Mouse (Mus musculus): ENCODE measurements around the gene Fzd5. TPM values are rescaled to one million over a fixed set of nuclear protein-coding genes. Genes with fewer than 3 reads are reported as not detected.

Gene Fzd5
- 2.1 and 2.4 TPM in 2 replicates for polyA plus RNA-seq (2015; fragmentation: Nextera tagmentation; extraction: Ambion mirVana)

- H3K27ac ChIP-seq (ENCODE audit: low read length): peak within 1 kb of the TSS; percentile 81
- WGBS: under 1% methylated on average over 60 of the region's 73 CpGs
- peak; percentile 96 for ATAC-seq (ENCODE audit: low FRiP score, low TSS enrichment)
These were observed at the start of gene Fzd5 for GRCm38 (mm10) chr1:64737502-64738179. Fzd5 (minus strand) TSS chr1:64737751.

GRCm38 (mm10) chr1:64779863-64780262 lies 42.3 kb upstream of the Fzd5 start:
- H3K9me3 ChIP-seq (ENCODE audit: low read length): no peaks in the 10 kb centered on the region
- H3K4me1 ChIP-seq (ENCODE audit: insufficient read depth, low read length): no peaks in the 10 kb centered on the region
- ATAC-seq (ENCODE audit: low FRiP score, low TSS enrichment): no peak
- H3K4me2 ChIP-seq (replicated peaks; ENCODE audit: low read depth, low read length): no peak overlapping the region
- H3K4me3 ChIP-seq (ENCODE audit: low read length): no peak overlapping the region
- 72% methylated on average over 12 of the region's 12 CpGs for WGBS
- H3K36me3 ChIP-seq (ENCODE audit: insufficient read depth, low read length): no peaks in the 10 kb centered on the region
- H3K9ac ChIP-seq (replicated peaks; ENCODE audit: low read length): no peak overlapping the region
- no peaks in the 10 kb centered on the region for H3K27me3 ChIP-seq (ENCODE audit: insufficient read depth, low read length)
- H3K27ac ChIP-seq (ENCODE audit: low read length): no peak overlapping the region

More at GRCm38 (mm10) chr1:64737502-64738179, at the start of gene Fzd5:
- H3K36me3 ChIP-seq (ENCODE audit: insufficient read depth, low read length): no peaks in the 10 kb centered on the region
- peak within 1 kb of the TSS; percentile 95 for H3K4me2 ChIP-seq (replicated peaks; ENCODE audit: low read depth, low read length)
- peak within 1 kb of the TSS; percentile 81 for H3K9ac ChIP-seq (replicated peaks; ENCODE audit: low read length)
- no peaks in the 10 kb centered on the region for H3K9me3 ChIP-seq (ENCODE audit: low read length)
- peaks cover 44% of the 10 kb centered on the region for H3K4me1 ChIP-seq (ENCODE audit: insufficient read depth, low read length)
- peaks cover 21% of the 10 kb centered on the region for H3K27me3 ChIP-seq (ENCODE audit: insufficient read depth, low read length)
- H3K4me3 ChIP-seq (ENCODE audit: low read length): peak within 1 kb of the TSS; percentile 74

- no peak overlapping the region for H3K9ac ChIP-seq (replicated peaks; ENCODE audit: low read length)
- H3K4me3 ChIP-seq (ENCODE audit: low read length): no peak overlapping the region
- 75% methylated on average over 5 of the region's 5 CpGs for WGBS
- no peaks in the 10 kb centered on the region for H3K27me3 ChIP-seq (ENCODE audit: insufficient read depth, low read length)
- no peak overlapping the region for H3K4me2 ChIP-seq (replicated peaks; ENCODE audit: low read depth, low read length)
- no peak overlapping the region for H3K27ac ChIP-seq (ENCODE audit: low read length)
- H3K4me1 ChIP-seq (ENCODE audit: insufficient read depth, low read length): no peaks in the 10 kb centered on the region
- H3K36me3 ChIP-seq (ENCODE audit: insufficient read depth, low read length): no peaks in the 10 kb centered on the region
- no peak for ATAC-seq (ENCODE audit: low FRiP score, low TSS enrichment)
- H3K9me3 ChIP-seq (ENCODE audit: low read length): no peaks in the 10 kb centered on the region
These were observed 41.9 kb upstream of the Fzd5 start for GRCm38 (mm10) chr1:64779415-64779814.

GRCm38 (mm10) chr1:64773305-64773704 lies 35.8 kb upstream of the Fzd5 start:
- 77% methylated on average over 4 of the region's 4 CpGs for WGBS
- Histone ChIP-seq H3K27ac (ENCODE audit: low read length) (no peak overlapping the region), H3K36me3 (ENCODE audit: insufficient read depth, low read length) (no peaks in the 10 kb centered on the region), H3K4me3 (ENCODE audit: low read length) (no peak overlapping the region), H3K4me1 (ENCODE audit: insufficient read depth, low read length) (peaks cover 4% of the 10 kb centered on the region), H3K9ac (replicated peaks; ENCODE audit: low read length) (no peak overlapping the region), H3K27me3 (ENCODE audit: insufficient read depth, low read length) (no peaks in the 10 kb centered on the region), H3K9me3 (ENCODE audit: low read length) (no peaks in the 10 kb centered on the region), H3K4me2 (replicated peaks; ENCODE audit: low read depth, low read length) (no peak overlapping the region)
- no peak for ATAC-seq (ENCODE audit: low FRiP score, low TSS enrichment)

GRCm38 (mm10) chr1:64770169-64770568 lies 32.6 kb upstream of the Fzd5 start:
- H3K36me3 ChIP-seq (ENCODE audit: insufficient read depth, low read length): no peaks in the 10 kb centered on the region
- H3K4me1 ChIP-seq (ENCODE audit: insufficient read depth, low read length): peaks cover 4% of the 10 kb centered on the region
- no peak overlapping the region for H3K4me3 ChIP-seq (ENCODE audit: low read length)
- WGBS: 15% methylated on average over 6 of the region's 6 CpGs
- H3K27me3 ChIP-seq (ENCODE audit: insufficient read depth, low read length): no peaks in the 10 kb centered on the region
- 0 out of 2 replicates have a peak, but pooled peaks have one; percentile 27 for ATAC-seq (ENCODE audit: low FRiP score, low TSS enrichment)
- no peaks in the 10 kb centered on the region for H3K9me3 ChIP-seq (ENCODE audit: low read length)
- H3K4me2 ChIP-seq (replicated peaks; ENCODE audit: low read depth, low read length): no peak overlapping the region
- H3K9ac ChIP-seq (replicated peaks; ENCODE audit: low read length): no peak overlapping the region
- no peak overlapping the region for H3K27ac ChIP-seq (ENCODE audit: low read length)

- no peaks in the 10 kb centered on the region for H3K27me3 ChIP-seq (ENCODE audit: insufficient read depth, low read length)
- 83% methylated on average over 4 of the region's 4 CpGs for WGBS
- no peak for ATAC-seq (ENCODE audit: low FRiP score, low TSS enrichment)
These were observed 24.1 kb upstream of the Fzd5 start for GRCm38 (mm10) chr1:64761646-64762045.

GRCm38 (mm10) chr1:64757766-64758165 lies 20.2 kb upstream of the Fzd5 start:
- H3K27ac ChIP-seq (ENCODE audit: low read length): no peak overlapping the region
- no peaks in the 10 kb centered on the region for H3K9me3 ChIP-seq (ENCODE audit: low read length)
- no peak for ATAC-seq (ENCODE audit: low FRiP score, low TSS enrichment)
- H3K27me3 ChIP-seq (ENCODE audit: insufficient read depth, low read length): no peaks in the 10 kb centered on the region
- WGBS: 71% methylated on average over 5 of the region's 5 CpGs
- no peaks in the 10 kb centered on the region for H3K36me3 ChIP-seq (ENCODE audit: insufficient read depth, low read length)
- no peak overlapping the region for H3K9ac ChIP-seq (replicated peaks; ENCODE audit: low read length)
- no peak overlapping the region for H3K4me3 ChIP-seq (ENCODE audit: low read length)
- H3K4me1 ChIP-seq (ENCODE audit: insufficient read depth, low read length): no peaks in the 10 kb centered on the region
- H3K4me2 ChIP-seq (replicated peaks; ENCODE audit: low read depth, low read length): no peak overlapping the region

More at GRCm38 (mm10) chr1:64761646-64762045, 24.1 kb upstream of the Fzd5 start:
- Histone ChIP-seq H3K9me3 (ENCODE audit: low read length) (no peaks in the 10 kb centered on the region), H3K4me2 (replicated peaks; ENCODE audit: low read depth, low read length) (no peak overlapping the region), H3K9ac (replicated peaks; ENCODE audit: low read length) (no peak overlapping the region), H3K27ac (ENCODE audit: low read length) (no peak overlapping the region), H3K36me3 (ENCODE audit: insufficient read depth, low read length) (no peaks in the 10 kb centered on the region), H3K4me3 (ENCODE audit: low read length) (no peak overlapping the region), H3K4me1 (ENCODE audit: insufficient read depth, low read length) (no peaks in the 10 kb centered on the region)

- H3K4me3 ChIP-seq (ENCODE audit: low read length): no peak overlapping the region
- no peaks in the 10 kb centered on the region for H3K4me1 ChIP-seq (ENCODE audit: insufficient read depth, low read length)
- no peak overlapping the region for H3K9ac ChIP-seq (replicated peaks; ENCODE audit: low read length)
- H3K27ac ChIP-seq (ENCODE audit: low read length): no peak overlapping the region
- no peak for ATAC-seq (ENCODE audit: low FRiP score, low TSS enrichment)
- H3K9me3 ChIP-seq (ENCODE audit: low read length): no peaks in the 10 kb centered on the region
- H3K4me2 ChIP-seq (replicated peaks; ENCODE audit: low read depth, low read length): no peak overlapping the region
- no peaks in the 10 kb centered on the region for H3K27me3 ChIP-seq (ENCODE audit: insufficient read depth, low read length)
- H3K36me3 ChIP-seq (ENCODE audit: insufficient read depth, low read length): no peaks in the 10 kb centered on the region
- 36% methylated on average over 2 of the region's 2 CpGs for WGBS
These were observed 19.7 kb upstream of the Fzd5 start for GRCm38 (mm10) chr1:64757254-64757653.

GRCm38 (mm10) chr1:64756640-64757030 lies 19.1 kb upstream of the Fzd5 start:
- H3K9me3 ChIP-seq (ENCODE audit: low read length): no peaks in the 10 kb centered on the region
- WGBS: 40% methylated on average over 10 of the region's 10 CpGs
- no peaks in the 10 kb centered on the region for H3K4me1 ChIP-seq (ENCODE audit: insufficient read depth, low read length)
- H3K4me3 ChIP-seq (ENCODE audit: low read length): no peak overlapping the region
- no peaks in the 10 kb centered on the region for H3K27me3 ChIP-seq (ENCODE audit: insufficient read depth, low read length)
- no peaks in the 10 kb centered on the region for H3K36me3 ChIP-seq (ENCODE audit: insufficient read depth, low read length)
- no peak overlapping the region for H3K9ac ChIP-seq (replicated peaks; ENCODE audit: low read length)
- no peak for ATAC-seq (ENCODE audit: low FRiP score, low TSS enrichment)
- H3K4me2 ChIP-seq (replicated peaks; ENCODE audit: low read depth, low read length): 0 out of 2 replicates have a peak overlapping the region, but pooled peaks have one; percentile 11
- no peak overlapping the region for H3K27ac ChIP-seq (ENCODE audit: low read length)

- H3K9ac ChIP-seq (replicated peaks; ENCODE audit: low read length): no peak overlapping the region
- H3K4me1 ChIP-seq (ENCODE audit: insufficient read depth, low read length): no peaks in the 10 kb centered on the region
- H3K4me2 ChIP-seq (replicated peaks; ENCODE audit: low read depth, low read length): 0 out of 2 replicates have a peak overlapping the region, but pooled peaks have one; percentile 11
- H3K36me3 ChIP-seq (ENCODE audit: insufficient read depth, low read length): no peaks in the 10 kb centered on the region
- no peaks in the 10 kb centered on the region for H3K9me3 ChIP-seq (ENCODE audit: low read length)
- H3K27me3 ChIP-seq (ENCODE audit: insufficient read depth, low read length): no peaks in the 10 kb centered on the region
- WGBS: 69% methylated on average over 7 of the region's 7 CpGs
- H3K27ac ChIP-seq (ENCODE audit: low read length): no peak overlapping the region
- no peak overlapping the region for H3K4me3 ChIP-seq (ENCODE audit: low read length)
- no peak for ATAC-seq (ENCODE audit: low FRiP score, low TSS enrichment)
These were observed 18.6 kb upstream of the Fzd5 start for GRCm38 (mm10) chr1:64755971-64756639.

All from kidney, embryonic 16.5 days (tissue).